Mouse (Mus musculus) adrenal gland, postnatal 25 days (tissue): ENCODE measurements around the gene Tst. TPM values are rescaled to one million over a fixed set of nuclear protein-coding genes. Genes with fewer than 3 reads are reported as not detected.
A peak's percentile ranks its signal among the peaks of the same experiment; 100 is the strongest.

Experiments
- DNase-seq: peaks from one replicate; pipeline ENCODE4 v3.0.0; 2021; ENCODE audit warnings: mixed read lengths
- long read RNA-seq: library from polyadenylated mRNA; stranded (forward); transcript quantifications from one replicate; pipeline ENCODE4 v2.0.0, GENCODE M21; 2021
- total RNA-seq: library from RNA; stranded (reverse); gene quantifications from 2 replicates; pipeline ENCODE4 v1.2.3, GENCODE M21; 2021

Tst gene
- 246 and 299 TPM in 2 replicates for total RNA-seq
- long read RNA-seq, transcript Tst-201 (2 exons, 1,144 nt): major isoform, 360 of 375 reads
- long read RNA-seq, partial matches to known transcripts: 10 of 375 reads
- long read RNA-seq, other reads (novel, unspliced or antisense): 5 of 375 reads

DNA sequence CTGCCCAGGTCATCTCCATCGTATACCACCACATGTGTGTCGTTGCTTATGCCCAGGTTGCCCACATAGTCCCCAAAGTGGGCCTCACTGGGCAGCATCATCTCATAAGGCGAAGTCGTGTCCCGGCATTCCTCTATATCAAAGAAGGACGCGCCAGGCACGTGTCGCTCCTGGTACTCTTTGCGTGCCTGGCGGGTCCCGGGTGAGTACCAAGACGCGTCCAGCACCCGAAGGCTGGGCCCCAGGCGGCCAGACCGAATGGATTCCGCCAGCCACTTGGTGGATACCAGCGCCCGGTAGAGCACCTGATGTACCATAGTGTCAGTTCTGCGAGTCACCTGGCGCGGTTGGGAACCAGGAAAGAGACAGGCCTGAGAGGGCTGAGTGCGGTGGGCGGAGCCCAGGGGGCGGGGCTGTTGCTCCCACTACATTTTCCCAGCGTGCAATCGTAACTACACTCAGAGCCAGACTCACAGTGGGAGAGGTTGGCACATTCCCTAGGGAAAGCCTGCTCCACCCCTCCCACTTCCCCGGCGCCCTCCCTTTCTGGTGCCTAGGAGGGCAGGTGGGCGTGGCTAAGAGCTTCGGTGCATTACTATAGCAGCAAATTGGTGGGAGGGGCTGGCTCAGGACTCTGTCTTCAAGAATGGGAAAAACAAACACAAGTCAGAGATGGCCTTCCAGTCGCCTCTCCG, at the start of gene Tst:
Gene Tst, minus strand, starts transcription at position 391 of the 695 bp plus-strand sequence.
- peak; percentile 93 for DNase-seq

DNA sequence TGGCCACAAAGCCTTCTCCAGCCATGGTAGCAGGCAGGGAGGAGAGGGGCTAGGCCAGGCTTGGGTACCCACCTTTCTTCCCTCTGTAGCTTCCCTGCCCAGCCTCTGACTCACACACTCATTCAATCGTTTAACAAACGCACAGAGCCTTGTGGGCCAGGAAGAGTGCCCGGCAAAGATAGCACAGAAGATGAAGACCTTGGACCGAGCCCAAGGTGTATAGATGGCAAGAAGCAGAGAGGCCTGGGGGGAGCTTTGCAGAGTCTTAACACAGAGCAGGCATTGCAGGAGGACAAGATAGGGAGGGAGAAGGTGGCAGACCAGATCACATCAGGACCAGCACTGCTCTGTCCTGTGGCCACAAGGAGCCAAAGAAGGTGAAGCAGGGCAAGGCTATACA, 49.5 kb upstream of the Tst start:
- DNase-seq: no peak

DNA sequence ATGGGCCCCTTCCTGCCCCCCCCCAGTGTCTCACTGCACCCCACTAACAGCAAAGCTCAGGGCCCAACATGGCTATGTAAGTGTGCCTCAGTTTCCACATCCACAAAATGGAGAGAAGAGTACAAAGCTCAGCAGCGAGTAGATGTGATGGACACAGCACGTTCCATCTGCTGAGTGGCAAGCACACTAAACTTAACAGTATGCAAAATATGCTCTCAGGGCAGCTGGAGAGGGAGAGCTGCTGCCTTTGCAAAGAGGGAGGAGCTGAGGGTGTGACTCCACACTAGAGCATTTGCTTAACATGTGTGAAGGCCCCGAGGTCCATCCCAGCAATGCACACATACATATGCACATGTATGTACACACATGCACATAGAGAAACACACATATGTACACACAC, 47.2 kb upstream of the Tst start:
- DNase-seq: no peak

DNA sequence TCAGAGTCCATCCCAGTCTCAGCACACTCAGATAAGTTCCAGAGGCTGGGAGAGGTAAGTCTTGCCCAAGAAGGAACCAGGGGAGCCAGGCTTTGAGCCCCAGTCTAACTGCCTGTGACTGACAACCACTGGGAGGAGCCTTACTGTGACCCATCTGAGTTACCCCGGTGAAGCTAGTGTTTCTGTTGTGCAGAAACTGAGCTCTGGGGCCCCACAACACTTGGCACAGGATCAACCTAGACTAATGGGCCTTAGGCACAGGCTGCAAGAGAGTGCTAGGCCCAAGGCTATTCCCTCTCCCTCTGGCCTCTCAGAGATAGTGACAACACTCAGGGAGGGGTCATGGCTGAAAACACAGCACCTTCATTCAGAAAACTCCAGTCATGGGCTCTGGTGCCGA, 45.5 kb upstream of the Tst start:
- DNase-seq: no peak

DNA sequence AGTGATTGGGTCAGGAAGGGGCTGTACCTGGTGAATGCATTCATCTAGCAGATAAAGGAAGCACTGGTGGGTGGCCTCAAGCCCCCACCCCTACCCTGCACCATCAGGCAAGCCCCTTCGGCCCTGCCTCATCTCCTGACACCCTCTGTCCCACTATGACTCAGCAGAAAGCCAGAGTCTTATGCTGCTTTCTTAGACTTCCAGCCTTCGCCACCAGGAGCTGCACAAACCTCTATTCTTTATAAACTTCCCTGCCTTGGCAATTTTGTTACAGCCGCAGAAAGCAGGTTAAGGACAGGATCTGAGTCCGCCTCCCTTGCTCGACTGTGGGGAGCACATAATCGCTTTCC, 44.7 kb upstream of the Tst start:
- DNase-seq: no peak

DNA sequence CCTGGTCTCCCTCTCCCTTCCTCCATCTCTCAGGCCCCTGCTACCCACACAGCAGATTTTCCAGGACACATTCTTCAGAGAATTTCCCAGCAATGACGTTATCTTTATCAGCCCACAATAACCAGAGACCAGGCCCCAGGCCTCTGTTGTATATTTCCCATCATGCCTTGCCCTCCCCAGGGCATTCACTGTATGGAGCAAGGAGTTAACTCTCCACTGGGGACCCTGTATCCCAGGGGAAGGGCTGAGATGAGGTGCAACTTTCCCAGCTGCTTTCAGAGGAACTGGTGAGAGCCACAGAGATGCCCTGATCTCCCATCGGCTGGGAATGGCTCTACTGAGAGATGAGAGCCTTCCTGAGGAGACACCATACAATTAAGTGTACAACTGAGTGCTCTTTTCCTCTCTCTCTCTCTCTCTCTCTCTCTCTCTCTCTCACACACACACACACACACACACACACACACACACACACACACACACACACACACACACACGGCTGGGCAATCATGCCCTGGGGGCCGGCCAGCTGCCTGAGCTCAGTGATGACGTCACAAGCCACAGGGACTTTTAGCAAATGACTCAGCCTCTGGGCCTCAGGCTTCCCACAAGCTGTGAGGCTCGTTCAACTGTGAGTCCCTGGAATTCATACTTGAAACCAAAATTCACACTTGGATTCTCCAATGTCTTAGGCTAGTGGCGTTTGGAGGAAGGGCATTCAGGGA, 44.1 kb upstream of the Tst start:
- DNase-seq: peak; percentile 65

DNA sequence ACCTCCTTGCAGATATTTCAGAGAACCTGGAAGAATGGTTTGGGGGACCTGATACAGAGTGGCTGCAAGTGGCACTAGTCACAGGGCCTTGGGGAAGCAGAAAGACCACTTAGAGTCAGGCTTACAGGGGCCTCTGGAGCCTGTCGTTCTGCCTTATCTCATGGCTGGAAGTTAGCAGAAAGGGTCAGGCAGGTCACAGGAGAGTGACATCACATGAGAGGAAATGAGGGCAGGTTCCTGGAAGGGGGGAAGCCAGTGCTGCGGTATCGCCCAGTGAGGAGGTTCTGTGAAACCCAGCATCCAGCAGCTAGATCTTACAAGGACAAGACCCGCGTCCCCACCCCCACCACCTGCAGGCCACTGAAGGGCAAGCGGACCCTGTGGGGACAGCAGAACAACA, 43.4 kb upstream of the Tst start:
- DNase-seq: no peak

DNA sequence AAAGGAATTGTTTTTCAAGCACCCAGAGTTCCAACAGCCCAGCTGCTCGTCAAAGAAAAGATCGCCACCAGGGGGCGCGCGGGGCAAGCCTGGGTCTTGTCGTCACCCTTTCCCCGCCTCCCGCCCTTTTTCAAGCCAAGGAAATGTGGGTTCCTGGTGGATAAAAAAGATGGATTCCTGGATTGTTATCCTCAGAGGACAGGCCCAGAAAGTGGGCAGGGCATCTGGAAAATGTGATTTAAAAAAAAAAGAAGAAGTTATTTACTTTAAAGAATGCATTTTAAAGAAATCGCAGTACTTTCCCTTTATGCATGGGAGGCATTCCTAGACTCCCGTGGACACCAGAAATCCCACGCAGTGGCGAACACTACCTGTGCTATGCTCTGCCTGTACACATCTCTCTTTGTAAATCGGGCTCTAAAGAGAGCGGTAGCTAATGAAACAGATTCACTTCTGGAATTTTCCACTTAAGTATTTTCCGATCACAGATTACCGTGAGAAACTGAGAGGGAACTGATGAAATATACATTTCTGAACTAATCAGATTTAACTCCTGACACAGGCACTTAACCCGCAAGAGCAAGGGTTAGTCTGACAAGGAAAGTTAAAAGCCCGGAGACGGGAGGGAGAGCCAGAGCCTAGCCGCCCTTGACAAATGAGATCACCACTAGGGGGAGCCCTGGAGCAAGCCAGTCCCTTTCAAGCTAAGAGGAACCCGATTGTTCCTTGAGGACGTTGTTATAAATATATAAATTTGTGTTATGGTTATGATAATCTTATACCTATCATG, 42.2 kb upstream of the Tst start:
- DNase-seq: peak; percentile 99

DNA sequence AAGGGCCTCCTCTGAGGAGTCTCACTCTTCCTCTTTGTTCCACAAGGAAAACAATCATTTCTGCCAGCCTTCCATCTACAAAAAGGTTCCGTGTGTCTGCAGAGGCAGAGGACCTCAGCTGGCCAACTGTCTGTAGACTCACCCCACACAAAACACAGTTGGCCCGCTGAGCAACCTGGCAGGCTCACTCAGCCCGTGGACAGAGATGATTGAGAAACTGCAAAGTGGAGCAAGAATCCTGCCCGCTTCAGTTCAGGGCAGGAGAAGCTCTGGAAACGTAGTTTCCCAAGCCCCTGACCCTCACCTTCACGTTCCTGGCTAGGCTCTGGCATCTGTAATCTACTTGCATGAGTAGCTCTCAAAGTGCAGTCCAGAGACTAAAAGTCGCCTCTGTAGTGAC, 41.4 kb upstream of the Tst start:
- DNase-seq: peak; percentile 45

DNA sequence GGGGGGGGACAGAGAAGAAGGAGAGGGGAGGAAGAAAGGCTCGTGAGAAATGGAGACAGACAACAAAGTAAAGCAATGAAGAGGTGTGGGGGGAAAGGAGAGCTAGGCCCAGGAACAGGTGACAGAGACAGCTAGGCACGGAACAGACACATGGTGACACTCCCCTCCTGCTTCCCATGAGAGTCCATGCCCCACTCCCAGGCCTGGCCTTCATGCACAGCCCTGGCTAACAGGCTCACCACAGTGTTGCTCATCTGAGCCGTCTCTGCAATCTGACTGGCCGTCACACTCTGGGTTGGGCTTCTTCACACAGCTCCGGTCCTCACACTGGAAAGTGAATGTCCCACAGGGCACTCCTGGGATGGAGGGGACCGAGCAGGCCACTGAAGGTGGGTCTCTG, 38.1 kb upstream of the Tst start:
- no peak for DNase-seq

DNA sequence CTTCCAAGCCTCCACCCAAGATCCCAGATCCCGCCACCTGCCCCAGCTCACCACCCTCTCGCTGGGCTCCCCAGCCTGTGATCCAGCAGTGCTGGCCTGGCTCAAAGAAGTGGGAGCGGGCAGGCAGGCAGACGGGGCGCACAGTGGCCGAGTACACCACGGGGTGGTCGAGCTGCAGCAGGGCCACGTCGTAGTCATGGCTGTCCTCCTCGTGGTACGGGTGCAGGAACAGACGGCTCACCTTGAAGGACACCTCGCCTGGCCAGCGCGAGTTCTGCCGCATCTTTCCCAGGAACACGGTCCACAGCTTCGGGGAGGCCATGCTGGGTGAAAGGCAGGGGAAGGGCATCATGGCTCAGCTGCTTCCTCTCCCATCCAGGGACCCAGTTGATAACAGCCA, 36.5 kb upstream of the Tst start:
- peak; percentile 1 for DNase-seq

DNA sequence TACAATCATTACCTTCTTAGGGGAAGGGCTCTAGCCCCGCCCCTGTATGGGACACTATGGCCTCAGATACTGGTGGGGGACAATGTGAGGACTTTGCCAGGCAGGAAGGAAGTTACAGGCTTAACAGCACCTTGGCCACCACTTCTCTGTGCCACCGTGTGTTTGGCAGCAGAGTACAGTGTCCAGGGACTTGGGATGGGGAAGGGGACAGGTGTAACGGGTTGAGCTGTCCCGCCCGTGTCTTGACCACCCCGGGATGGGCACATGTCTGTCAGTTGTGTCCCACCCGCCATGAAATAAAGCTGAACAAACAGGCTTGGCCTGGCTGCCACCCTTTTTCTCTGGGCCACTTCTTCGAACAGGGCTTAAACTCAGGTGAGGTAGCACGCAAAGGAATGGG, 33.3 kb upstream of the Tst start:
- DNase-seq: no peak

DNA sequence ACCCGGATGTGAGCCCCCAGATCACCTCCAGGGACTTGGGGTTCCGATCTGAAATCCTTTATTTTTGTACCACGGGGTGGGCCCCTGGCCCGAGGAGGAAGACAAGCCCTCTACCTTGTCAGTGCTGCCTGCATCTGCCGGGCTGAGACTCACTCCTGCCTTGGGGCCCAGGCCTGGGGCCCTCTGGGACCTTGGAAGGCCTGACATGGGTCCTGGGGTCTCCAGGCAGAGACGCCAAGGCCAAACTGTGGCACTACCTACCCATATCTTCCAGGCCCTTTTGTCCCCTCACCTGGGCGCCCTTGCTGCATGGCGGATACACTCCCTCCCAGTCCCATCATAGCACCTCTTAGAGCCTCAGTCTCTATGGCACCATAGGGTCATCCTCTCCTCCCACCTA, 32.8 kb upstream of the Tst start:
- no peak for DNase-seq

DNA sequence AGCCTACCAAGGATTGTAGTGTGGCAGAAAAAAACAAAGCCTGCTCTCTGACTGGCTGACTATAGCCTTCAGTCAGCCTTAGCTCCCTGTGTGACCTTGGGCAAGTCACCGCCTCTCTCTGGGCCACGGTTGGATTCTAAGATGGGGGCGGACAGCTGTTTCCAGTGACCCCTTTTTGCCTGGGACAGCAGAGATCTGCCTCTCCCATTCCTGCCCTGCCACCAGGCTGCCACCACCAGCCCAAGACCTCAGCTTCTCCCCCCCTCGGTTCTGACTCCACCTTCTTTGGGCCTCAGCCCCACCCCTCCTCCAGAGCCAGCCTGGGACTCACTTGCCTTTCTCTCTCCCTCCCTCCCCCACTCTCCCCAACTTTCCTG, 32.3 kb upstream of the Tst start:
- DNase-seq: peak; percentile 53

DNA sequence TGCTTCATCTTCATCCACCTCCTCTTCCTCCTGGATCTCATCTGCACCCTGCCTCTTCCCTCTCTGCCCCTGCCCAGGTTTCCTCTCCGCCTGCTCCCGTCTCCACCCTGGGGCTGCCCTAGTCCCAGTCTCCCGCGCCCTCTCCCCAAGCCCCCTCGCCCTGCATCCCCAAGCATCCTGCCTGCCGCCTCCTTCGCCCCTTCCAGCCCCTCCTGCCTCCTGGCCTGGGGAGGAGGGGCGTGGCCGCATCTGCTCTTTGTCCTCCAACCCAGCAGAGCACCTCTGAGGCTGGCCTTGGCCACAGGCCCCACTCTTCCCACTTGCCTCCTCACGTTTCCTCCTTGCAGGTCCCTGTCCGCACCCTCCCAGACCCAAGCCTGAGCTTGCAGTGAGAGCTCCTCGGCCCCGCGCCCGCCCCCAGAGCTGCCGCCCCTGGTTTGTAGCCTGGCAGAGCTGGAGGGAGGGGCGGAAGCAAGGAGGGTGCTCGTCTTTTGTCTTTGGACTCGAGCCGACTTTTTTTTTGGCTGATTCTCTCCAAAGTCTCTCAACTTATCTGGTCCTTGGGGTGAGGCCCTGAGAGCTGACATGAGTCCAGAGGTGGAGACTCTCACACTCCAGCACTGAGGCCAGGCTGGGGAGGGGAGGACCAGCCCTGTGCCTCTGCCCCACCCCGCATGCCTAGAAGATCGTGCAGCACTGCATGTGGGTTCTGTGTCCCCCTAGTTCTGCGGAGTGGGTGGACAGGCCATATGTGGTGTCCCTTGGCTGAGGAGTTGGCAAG, 31.7 kb upstream of the Tst start:
- peak; percentile 66 for DNase-seq

DNA sequence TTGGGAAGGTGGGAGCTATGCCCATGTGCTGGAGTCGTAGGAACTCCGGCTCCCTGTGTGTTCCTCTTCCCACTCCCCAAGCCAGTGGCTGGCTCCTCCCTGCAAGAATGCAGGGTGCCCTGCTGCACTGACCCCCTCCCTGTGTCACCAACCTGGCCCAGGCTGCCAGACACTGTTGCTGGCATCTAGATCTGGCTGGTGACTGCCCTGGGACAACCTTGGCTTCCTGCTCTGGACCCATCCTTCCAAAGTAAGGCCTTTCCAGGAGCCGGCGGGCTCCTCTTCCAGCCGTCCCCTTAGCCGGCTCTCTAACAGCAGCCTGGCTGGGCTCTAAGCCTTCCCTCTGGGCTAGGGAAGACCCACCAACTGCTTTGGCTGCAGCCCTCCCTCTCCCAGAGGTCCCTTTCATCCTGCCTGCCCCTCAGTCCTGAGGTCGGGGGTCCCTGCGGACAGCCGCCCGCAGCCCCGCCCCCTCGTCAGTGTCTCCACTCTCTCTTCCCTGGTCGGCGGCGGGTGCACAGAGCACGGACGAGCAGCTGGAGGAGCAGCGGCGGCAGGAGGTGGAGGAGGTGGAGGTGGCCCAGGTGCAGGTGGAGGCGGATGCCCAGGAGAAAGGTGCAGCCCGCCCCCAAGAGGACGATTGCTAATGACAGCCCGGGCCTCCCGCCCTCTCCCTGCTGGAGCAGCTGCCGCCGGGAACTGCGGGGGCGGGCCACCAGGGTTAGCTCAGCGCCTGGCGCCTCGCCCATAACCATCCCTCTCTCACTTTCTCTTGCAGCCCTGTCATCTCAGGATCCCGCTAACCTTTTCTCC, 30.9 kb upstream of the Tst start:
- DNase-seq: peak; percentile 94

DNA sequence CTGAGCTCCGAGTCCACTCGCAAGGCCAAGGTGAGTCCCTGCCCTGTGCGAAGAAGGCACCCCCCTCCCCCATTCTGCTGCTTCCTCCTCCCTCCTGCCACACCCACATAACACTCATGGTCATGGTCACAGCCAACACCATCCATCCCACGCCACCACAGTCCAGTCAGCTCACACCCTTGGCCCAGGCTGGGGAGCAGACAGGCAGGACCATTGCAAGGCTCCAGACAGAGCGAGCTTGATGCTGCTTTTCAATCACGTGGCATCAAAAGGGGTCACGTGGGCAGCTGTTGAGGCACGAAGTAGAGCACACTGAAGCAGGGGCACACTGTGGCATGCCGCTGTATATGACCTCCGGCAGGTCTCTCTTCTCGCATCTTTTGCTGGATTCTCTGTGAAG, 30.0 kb upstream of the Tst start:
- DNase-seq: no peak

DNA sequence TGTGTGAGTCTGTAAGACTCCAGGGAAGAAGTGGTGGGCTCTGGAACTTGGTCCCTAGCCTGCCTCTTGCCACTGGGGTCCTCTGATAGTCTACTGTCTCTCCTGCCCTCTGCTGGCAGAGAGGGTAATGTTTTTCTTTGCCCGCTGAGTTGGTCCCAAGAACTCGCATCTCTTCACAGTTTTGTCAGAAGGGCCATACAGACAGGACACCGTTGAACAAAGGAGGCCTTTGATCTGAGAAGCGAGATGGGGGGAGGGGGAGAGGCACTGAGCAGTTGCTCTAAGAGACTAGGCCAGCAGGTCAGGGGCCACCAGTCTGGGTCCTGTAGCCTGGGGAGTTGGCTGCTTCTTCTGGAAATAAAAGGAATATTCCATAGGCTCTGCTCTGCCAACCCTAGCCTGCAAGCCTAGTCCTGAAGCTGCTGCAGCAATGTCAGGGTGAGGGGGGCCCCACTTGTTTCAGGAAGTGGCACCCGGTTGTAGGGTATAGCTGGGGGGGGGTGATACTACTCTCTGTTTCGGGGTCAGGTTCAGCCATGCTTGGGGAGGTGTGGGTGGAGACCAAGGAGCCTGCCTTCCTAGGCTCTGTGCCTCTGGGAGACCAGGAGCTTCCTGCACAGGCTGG, 29.3 kb upstream of the Tst start:
- no peak for DNase-seq

DNA sequence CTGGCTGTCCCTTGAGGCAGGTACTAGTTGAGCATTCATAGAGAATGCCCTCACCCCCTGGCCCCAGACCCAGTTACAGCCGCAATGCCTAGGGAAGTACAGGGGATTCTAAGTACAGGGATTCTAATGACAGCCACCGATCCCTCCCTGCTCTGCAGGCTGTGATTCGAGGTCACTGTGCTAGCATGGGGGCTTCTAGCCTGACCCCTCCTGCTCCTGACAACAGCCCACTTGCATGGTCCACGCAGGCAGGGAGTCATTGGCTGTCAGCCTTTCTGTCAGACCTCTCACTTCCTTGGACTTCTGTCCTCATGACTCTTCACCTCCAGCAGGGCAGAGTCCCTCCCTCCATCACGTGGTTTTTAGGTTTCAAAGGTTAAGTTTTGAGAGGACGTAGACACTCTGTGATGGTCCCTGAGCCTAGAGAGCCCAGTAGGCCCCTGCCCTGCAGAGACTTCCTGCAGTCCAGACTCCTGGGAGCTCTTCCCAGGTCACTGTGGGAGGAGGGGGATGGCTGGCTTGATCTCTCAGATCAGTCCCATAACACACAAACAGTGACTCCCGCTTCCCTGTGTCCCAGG, 25.9 kb upstream of the Tst start:
- DNase-seq: no peak

DNA sequence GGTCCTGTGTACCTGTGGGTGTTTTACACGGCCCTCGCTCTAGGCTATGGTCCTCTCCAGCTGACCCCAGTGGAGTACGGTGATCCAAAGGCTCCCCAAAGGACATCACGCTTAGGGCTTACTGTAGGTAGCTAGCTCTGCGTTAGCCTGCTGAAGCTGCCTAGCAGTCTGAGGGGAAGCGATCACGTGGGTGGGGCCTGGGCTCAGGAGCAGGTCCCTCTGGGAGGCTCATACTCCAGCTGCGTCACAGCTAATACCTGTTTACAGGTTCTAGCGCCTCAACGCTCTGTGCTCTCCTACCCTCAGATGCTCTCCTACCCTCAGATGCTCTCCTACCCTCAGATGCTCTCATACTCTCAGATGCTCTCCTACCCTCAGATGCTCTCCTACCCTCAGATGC, 25.2 kb upstream of the Tst start:
- DNase-seq: no peak
